ENCODE assay signal across 25 mouse cellular contexts in the genomic region with DNA sequence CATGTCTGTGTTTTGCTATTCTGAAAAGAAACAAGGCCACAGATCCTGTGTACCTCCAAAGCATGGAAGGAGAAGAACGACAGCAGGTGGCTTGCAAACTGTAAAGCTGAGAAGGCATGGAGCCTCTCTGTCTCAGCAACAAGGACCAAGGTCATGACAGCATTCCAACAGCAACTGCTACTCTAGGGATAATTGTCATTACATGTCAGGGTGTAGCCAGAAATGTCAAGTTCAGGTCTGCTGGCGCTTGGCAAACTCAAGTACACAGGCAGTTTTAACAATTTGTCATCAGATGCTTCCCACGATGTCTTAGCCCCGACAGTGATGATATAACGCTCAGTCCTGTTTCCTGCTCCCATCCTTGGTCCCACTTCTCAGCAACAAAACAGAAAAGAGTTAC. TPM values are rescaled to one million over a fixed set of nuclear protein-coding genes. Genes with fewer than 3 reads are reported as not detected.
DNase-seq lines count a peak whose midpoint lies in the region; ATAC-seq and TF ChIP-seq lines count a peak whose summit lies in the region.
"Had no signal": no experiment of that assay in that cellular context is flagged by ENCODE, and none has a peak within 500 bp of the region (broad histone marks: within the 10 kb centered on the region; RNA-seq: fewer than 3 reads in every experiment).

No protein-coding gene starts in this region.

- H3K27ac ChIP-seq in limb, embryonic 15.5 days, result peak overlapping the region; percentile 47; the same call in 1 of the 2 replicates
- no peak overlapping the region for H3K27ac ChIP-seq in limb, embryonic 10.5 days
- no peak overlapping the region for H3K27ac ChIP-seq in hindbrain, postnatal 0 days
- H3K27ac ChIP-seq: embryonic facial prominence, embryonic 13.5 days; embryonic facial prominence, embryonic 15.5 days; forebrain, embryonic 10.5 days; forebrain, embryonic 12.5 days had no signal

- no peak overlapping the region for H3K4me3 ChIP-seq in limb, embryonic 15.5 days
- no peak overlapping the region for H3K4me3 ChIP-seq in limb, embryonic 10.5 days
- H3K4me3 ChIP-seq in hindbrain, postnatal 0 days (ENCODE audit: low read length), result no peak overlapping the region
- H3K4me3 ChIP-seq: embryonic facial prominence, embryonic 13.5 days; embryonic facial prominence, embryonic 15.5 days; erythroblast, embryonic 14.5 days; forebrain, embryonic 10.5 days; forebrain, embryonic 12.5 days had no signal

- 82% methylated on average over 5 of the region's 5 CpGs for WGBS in limb, embryonic 15.5 days
- WGBS in limb, embryonic 10.5 days, result 94% methylated on average over 5 of the region's 5 CpGs
- WGBS in hindbrain, postnatal 0 days, result 95% methylated on average over 5 of the region's 5 CpGs

- H3K4me1 ChIP-seq in limb, embryonic 15.5 days, result peaks cover 41% of the 10 kb centered on the region
- peaks cover 36% of the 10 kb centered on the region for H3K4me1 ChIP-seq in limb, embryonic 10.5 days
- H3K4me1 ChIP-seq in hindbrain, postnatal 0 days (ENCODE audit: insufficient read depth, low read length), result no peaks in the 10 kb centered on the region

- H3K27me3 ChIP-seq in limb, embryonic 15.5 days, result no peaks in the 10 kb centered on the region
- no peaks in the 10 kb centered on the region for H3K27me3 ChIP-seq in limb, embryonic 10.5 days (ENCODE audit: low read depth, poor library complexity, severe bottlenecking)
- no peaks in the 10 kb centered on the region for H3K27me3 ChIP-seq in hindbrain, postnatal 0 days (ENCODE audit: insufficient read depth, low read length)
- H3K27me3 ChIP-seq: CH12.LX; embryonic facial prominence, embryonic 13.5 days; embryonic facial prominence, embryonic 15.5 days; forebrain, embryonic 12.5 days; Patski had no signal

- ATAC-seq in limb, embryonic 15.5 days (ENCODE audit: insufficient number of reproducible peaks, low FRiP score, low TSS enrichment, low read depth), result no peak
- no peak for ATAC-seq in hindbrain, postnatal 0 days
- ATAC-seq: activated CD4-positive, CD25-positive, alpha-beta regulatory T cell, adult 4 months; CD4-positive, CD25-positive, alpha-beta regulatory T cell, adult 4 months; forebrain, embryonic 14.5 days; forebrain, embryonic 16.5 days; Patski had no signal

- no peak overlapping the region for H3K9ac ChIP-seq in limb, embryonic 15.5 days
- no peak overlapping the region for H3K9ac ChIP-seq in hindbrain, postnatal 0 days (replicated peaks; ENCODE audit: low read length)
- H3K9ac ChIP-seq: embryonic facial prominence, embryonic 13.5 days; embryonic facial prominence, embryonic 15.5 days; forebrain, embryonic 12.5 days had no signal

- H3K36me3 ChIP-seq in limb, embryonic 15.5 days, result no peaks in the 10 kb centered on the region
- no peaks in the 10 kb centered on the region for H3K36me3 ChIP-seq in limb, embryonic 10.5 days
- no peaks in the 10 kb centered on the region for H3K36me3 ChIP-seq in hindbrain, postnatal 0 days (ENCODE audit: insufficient read depth, low read length)
- H3K36me3 ChIP-seq: embryonic facial prominence, embryonic 13.5 days; embryonic facial prominence, embryonic 15.5 days; forebrain, embryonic 10.5 days; forebrain, embryonic 12.5 days; G1E had no signal

- no peak overlapping the region for H3K4me2 ChIP-seq in limb, embryonic 15.5 days
- H3K4me2 ChIP-seq in hindbrain, postnatal 0 days (ENCODE audit: low read depth, low read length), result no peak overlapping the region
- H3K4me2 ChIP-seq: embryonic facial prominence, embryonic 13.5 days; embryonic facial prominence, embryonic 15.5 days; forebrain, embryonic 12.5 days had no signal

- TF ChIP-seq CTCF in hindbrain, postnatal 0 days (IDR thresholded peaks at IDR 0.05; ENCODE audit: low read depth), result no peak

- no peaks in the 10 kb centered on the region for H3K9me3 ChIP-seq in limb, embryonic 15.5 days
- H3K9me3 ChIP-seq in limb, embryonic 10.5 days (replicated peaks), result no peaks in the 10 kb centered on the region
- H3K9me3 ChIP-seq in hindbrain, postnatal 0 days (ENCODE audit: low read length), result no peaks in the 10 kb centered on the region
- H3K9me3 ChIP-seq: embryonic facial prominence, embryonic 13.5 days; embryonic facial prominence, embryonic 15.5 days; forebrain, embryonic 12.5 days; G1E had no signal

- DNase-seq in adrenal gland, postnatal 14 days, result peak; percentile 14
- DNase-seq in adrenal gland, adult 8-10 months, result no peak
- DNase-seq in limb, embryonic 10.5 days (ENCODE audit: low spot score), result no peak
- DNase-seq in hindbrain, postnatal 0 days (ENCODE audit: low spot score), result no peak
- DNase-seq: adrenal gland, postnatal 25 days; B cell, adult 2 months; cerebellum, adult 11 months; cerebellum, adult 8-10 months; cerebellum, adult 9-11 months; cerebellum, postnatal 14 days; cerebellum, postnatal 36 days; embryo, embryonic 11 days had no signal

RNA-seq across cellular contexts. Expression of gene Cnksr3, which starts 26.0 kb away (rescaled TPM):
- total RNA-seq in adrenal gland, postnatal 14 days (2021), result 10.1 and 11.0 TPM in 2 replicates
- 10 to 100 TPM; 15.9 to 17.5 (median 15.9) TPM for total RNA-seq in adrenal gland, adult 8-10 months (2022)
- polyA plus RNA-seq in limb, embryonic 15.5 days (2015; fragmentation: Nextera tagmentation; extraction: Ambion mirVana), result 13.0 and 13.3 TPM in 2 replicates
- polyA plus RNA-seq in limb, embryonic 10.5 days (2016; fragmentation: Nextera tagmentation; extraction: Ambion mirVana), result 9.6 and 11.4 TPM in 2 replicates
- total RNA-seq in hindbrain, postnatal 0 days (2014; rRNA removed), result 8.9 and 9.8 TPM in 2 replicates
- 3.7 and 4.0 TPM in 2 replicates for polyA plus RNA-seq in hindbrain, postnatal 0 days (2015; fragmentation: Nextera tagmentation; extraction: Ambion mirVana)
- total RNA-seq: G1E had no signal
- polyA plus RNA-seq: G1E had no signal
